Mouse (Mus musculus) forebrain, embryonic 14.5 days (tissue): ENCODE measurements around the gene Abcc5. TPM values are rescaled to one million over a fixed set of nuclear protein-coding genes. Genes with fewer than 3 reads are reported as not detected.

Experiments used
- polyA plus RNA-seq: library from polyadenylated mRNA; unstranded; fragments of >200 nt; fragmentation: Nextera tagmentation; extraction: Ambion mirVana; gene quantifications from 2 replicates; pipeline ENCODE4 v1.2.1, GENCODE M21; 2014

Gene Abcc5
- polyA plus RNA-seq, 1 experiment from 2014 or later = 96.7 TPM

Other genes with a start within 250 kb of the Abcc5 start
- gene Map6d1, start 185.0 kb downstream of the Abcc5 start, polyA plus RNA-seq = 2.4 and 3.3 TPM in 2 replicates
- gene Parl, start 124.0 kb downstream of the Abcc5 start, polyA plus RNA-seq = 81.1 and 88.6 TPM in 2 replicates
- gene Cyp2ab1, start 101.0 kb downstream of the Abcc5 start, polyA plus RNA-seq = not detected in 2 replicates
- 90.3 and 92.1 TPM in 2 replicates for gene Eif2b5, start 72.4 kb upstream of the Abcc5 start, polyA plus RNA-seq
- 25.3 and 26.0 TPM in 2 replicates for gene Dvl3, start 90.6 kb upstream of the Abcc5 start, polyA plus RNA-seq
- 1,206 and 1,335 TPM in 2 replicates for gene Ap2m1, start 109.1 kb upstream of the Abcc5 start, polyA plus RNA-seq
- 64.8 and 74.4 TPM in 2 replicates for gene Abcf3, start 122.2 kb upstream of the Abcc5 start, polyA plus RNA-seq
- gene Vwa5b2, start 163.1 kb upstream of the Abcc5 start, polyA plus RNA-seq = 1.3 and 4.1 TPM in 2 replicates
- gene Eef1akmt4, start 185.2 kb upstream of the Abcc5 start, polyA plus RNA-seq = 18.2 and 24.8 TPM in 2 replicates
- gene Gm49333, start 185.2 kb upstream of the Abcc5 start, polyA plus RNA-seq = 0.17 TPM in 1 of 2 replicates, not detected in the other
- 34.9 and 44.4 TPM in 2 replicates for gene Alg3, start 185.3 kb upstream of the Abcc5 start, polyA plus RNA-seq
- gene Camk2n2, start 194.9 kb upstream of the Abcc5 start, polyA plus RNA-seq = 18.6 and 18.9 TPM in 2 replicates
- 5.3 and 6.0 TPM in 2 replicates for gene Ece2, start 203.4 kb upstream of the Abcc5 start, polyA plus RNA-seq
- gene Psmd2, start 225.3 kb upstream of the Abcc5 start, polyA plus RNA-seq = 354 and 377 TPM in 2 replicates
- gene Eif4g1, start 241.9 kb upstream of the Abcc5 start, polyA plus RNA-seq = 97.6 and 109 TPM in 2 replicates